Mouse (Mus musculus): ENCODE results near the gene Nup85.
A peak's percentile ranks its signal among the peaks of the same experiment; 100 is the strongest.
"Not testable (repeated sequence)": the region's sequence is repeated elsewhere in the genome, so short reads cannot be mapped to it uniquely, and the experiment has no call there.

Nup85 gene

DNA sequence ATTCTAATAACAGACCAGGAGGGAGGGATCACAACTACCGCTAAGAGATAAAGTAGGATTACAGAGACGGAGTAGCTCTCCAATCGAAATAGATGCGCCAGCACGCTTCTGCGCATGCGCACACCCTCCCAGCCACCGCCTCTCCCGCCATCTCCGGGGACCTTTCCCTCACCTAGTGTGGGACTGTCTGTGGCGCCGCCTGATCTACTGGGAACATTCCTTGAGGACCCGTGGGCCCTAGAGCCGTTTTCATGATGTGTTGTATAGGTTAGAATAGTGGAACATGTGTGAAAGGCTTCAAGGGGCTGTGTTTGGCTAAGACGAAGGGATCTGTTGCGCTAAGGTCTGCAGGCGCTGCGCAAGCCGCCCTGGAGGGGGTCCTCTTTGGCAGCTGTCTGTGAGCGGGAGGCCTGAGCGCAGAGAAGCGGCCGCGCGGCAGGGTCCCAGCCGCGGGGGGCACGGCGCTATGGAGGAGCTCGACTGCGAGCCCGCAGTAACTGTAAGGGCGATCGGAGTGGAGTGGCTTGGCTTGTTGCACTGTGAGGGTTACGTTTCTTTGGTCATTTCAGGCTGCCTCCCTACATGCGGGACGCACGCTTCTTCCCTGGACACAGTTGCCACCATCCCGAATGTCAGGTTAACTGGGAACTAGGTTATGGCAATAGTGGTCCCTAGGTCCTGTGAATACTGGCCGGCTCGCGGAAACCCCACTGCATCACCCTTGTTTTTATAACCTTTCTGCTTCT lies at the start of gene Nup85:
TSS of gene Nup85 (plus strand) at position 371 of the 746 bp plus-strand sequence.
- peak; percentile 97 to 98 for DNase-seq (ENCODE audit: low spot score in 2 of 2)

- DNase-seq (ENCODE audit: low spot score in 2 of 2), result no peak
Observed at GRCm38 (mm10) chr11:115515021-115515420, 49.2 kb upstream of the Nup85 start.

DNA sequence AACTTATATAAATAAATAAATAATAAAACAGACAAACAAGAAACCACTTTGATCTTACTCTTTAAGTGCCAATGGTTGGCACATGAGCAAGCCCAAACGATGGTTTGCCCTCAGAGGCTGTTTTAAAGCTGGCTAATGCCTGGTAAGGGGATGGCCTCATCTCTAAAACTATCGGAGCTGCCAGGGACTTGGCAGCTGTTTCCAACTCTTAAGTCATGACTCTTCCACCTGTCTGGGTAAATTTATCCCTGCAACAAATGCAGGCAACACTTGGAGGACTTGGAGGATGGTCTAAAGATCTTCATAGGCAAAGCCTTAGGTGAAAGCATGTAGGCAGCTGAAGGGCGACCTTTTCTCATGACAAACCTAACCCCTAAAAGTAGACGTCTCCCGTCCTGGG lies 47.3 kb upstream of the Nup85 start:
- DNase-seq (ENCODE audit: low spot score in 2 of 2), result no peak

- no peak for DNase-seq (ENCODE audit: low spot score in 2 of 2)
Observed at GRCm38 (mm10) chr11:115518693-115519092, 45.5 kb upstream of the Nup85 start.

GRCm38 (mm10) chr11:115519581-115519980 lies 44.7 kb upstream of the Nup85 start:
- no peak for DNase-seq (ENCODE audit: low spot score in 2 of 2)

DNA sequence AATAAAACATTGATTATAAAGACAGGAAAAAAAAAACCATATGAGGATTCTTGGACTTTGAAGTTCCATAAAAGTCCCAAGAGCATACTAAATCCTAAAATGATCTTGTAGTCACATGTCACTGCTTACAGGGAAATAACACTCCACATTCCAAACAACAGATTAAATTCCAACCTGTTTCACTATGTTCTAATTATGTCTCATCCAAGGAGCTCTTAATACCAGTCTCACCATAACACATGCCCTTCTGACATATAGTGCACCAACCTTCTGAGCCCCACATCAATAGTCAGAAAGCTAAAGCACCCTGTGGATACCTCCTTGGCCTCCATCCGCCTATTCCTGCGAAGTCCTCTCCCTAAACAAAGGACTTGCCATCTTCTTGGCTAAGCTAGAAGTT lies 44.0 kb upstream of the Nup85 start:
- DNase-seq (ENCODE audit: low spot score in 2 of 2), result no peak

GRCm38 (mm10) chr11:115521080-115521479 lies 43.2 kb upstream of the Nup85 start:
- no peak for DNase-seq (ENCODE audit: low spot score in 2 of 2)

GRCm38 (mm10) chr11:115522238-115522637 lies 42.0 kb upstream of the Nup85 start:
- no peak for DNase-seq (ENCODE audit: low spot score in 2 of 2)

DNA sequence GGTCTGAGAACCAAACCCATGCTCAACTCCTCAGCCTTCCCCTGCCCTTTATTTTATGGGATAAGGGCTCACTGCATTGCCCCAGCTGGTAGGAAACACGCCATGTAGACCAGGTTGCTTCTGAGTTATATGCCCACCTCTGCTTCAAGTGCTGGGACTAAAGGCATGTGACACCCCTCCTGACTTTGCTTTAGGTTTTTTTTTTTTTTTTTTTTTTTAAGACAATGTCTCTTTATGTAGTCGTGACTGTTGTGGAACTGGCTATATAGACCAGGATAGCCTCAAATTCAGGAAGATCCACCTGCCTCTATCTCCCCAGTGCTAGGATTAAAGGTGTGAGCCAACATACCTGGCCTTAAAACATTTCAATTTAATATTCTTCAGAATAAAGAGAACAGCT lies 41.5 kb upstream of the Nup85 start:
- DNase-seq (ENCODE audit: low spot score in 2 of 2), result no peak

DNA sequence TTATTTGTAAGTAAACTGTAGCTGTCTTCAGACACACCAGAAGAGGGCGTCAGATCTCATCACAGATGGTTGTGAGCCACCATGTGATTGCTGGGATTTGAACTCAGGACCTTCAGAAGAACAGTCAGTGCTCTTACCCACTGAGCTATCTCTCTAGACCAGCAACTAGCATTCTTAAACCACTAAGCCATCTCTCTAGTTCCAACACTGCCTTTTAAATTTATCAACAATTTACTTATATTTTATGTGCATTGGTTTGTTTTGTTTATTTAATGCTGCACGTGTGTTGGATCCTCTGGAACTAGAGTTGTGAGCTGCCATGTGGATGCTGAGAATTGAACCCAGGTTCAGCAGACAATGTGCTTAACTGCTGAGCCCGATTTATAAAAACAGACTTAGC lies 37.8 kb upstream of the Nup85 start:
- DNase-seq (ENCODE audit: low spot score in 2 of 2), result not testable (repeated sequence)

DNA sequence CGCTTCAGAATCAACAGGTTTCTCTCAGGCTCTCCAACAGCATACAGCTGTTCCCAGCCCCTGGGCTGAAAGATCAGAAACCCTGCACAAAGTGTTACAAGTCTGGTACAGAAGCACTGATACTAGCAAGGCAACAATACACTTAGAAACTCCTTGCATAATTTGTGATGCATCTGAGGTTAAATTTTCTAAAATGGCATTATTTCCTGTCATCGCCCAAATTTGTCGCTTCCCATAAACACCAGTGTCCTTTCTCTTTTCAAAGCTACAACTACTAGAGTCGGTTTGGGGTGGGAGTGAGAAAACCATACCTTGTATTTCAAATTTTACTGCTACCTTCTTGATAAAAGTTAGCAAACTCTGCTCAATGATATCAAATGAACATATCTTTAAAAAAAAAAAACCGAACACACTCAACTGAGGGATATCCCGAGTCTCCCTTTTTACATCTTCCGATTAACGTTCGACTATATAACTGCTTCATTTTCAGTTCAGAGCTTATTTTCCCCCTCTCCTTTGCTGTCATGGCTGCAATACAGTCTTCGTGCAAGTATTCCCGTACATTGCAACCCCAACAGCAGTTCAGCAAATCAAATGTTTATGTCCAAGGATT lies 29.4 kb upstream of the Nup85 start:
- DNase-seq (ENCODE audit: low spot score in 2 of 2), result no peak

DNA sequence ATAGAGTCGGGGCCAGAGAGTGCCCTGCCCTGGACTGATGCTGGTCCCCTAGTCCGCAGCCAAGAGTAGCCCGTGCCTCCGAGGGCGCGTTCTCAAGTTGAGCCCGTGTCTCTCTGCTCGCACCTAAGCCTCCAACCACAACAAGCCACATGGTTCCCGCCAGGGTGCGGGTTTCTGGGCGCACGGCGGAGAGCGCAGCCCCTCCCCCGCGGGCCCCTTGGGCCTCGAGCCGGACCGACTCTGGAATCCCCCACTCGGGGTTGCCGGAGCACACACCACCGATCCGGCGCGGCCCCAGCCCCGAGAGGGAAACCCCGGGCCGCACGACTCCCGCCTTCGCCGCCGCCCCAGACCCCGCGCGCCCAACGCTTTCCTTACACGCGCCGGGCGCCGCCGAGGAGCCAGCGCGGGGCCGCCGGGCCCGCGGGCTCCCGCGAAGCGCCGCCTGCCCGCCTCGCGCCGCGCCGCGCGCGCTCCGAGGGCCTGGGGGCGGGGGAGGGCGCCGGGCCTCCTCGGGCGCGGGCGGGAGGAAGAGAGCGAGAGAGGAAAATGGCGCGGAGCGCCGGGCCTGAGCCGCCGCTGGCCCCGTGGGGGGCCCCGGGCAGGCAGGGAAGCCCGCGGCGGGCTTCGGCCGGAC lies 28.7 kb upstream of the Nup85 start:
- DNase-seq (ENCODE audit: low spot score in 2 of 2), result peak; percentile 75 to 76

- peak; percentile 97 to 98 for DNase-seq (ENCODE audit: low spot score in 2 of 2)
Observed at GRCm38 (mm10) chr11:115536038-115536681, 28.1 kb upstream of the Nup85 start, which contains the start of gene Sumo2. TSS of gene Sumo2 (minus strand) at chr11:115536276.

DNA sequence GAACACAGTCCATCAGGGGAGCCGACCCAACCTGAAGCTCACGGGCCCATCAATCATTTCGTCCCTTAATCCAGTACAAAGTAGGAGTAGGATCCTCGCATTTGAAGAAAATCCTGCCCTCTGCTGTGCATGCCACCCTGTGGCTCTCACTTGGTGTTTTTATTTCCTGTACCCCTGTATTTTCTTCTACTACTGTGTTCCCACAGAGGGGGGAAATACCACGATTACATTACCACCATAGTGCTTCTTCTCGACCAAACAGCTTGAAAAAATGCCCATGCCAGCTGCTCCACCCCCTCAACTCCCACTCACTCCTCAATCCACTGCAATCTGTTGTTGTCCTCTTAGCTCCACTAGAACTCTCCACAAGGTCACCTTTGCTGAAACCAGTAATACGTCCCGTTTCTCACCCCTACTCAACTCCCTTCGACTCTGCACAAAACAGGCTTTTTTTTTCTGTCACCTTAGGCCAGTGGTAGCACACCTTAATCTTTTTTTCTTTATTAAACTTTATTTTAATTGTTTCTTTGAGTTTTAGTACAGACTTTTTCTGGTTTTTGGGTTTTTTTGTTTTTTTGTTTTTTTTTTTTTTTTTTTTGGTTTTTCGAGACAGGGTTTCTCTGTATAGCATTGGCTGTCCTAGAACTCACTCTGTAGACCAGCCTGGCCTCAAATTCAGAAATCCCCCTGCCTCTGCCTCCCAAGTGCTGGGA lies 27.2 kb upstream of the Nup85 start:
- DNase-seq (ENCODE audit: low spot score in 2 of 2), result peak; percentile 52 to 71

- no peak for DNase-seq (ENCODE audit: low spot score in 2 of 2)
Observed at GRCm38 (mm10) chr11:115538045-115538444, 26.2 kb upstream of the Nup85 start.

GRCm38 (mm10) chr11:115543571-115543970 lies 20.7 kb upstream of the Nup85 start:
- no peak for DNase-seq (ENCODE audit: low spot score in 2 of 2)

GRCm38 (mm10) chr11:115552783-115553182 lies 11.5 kb upstream of the Nup85 start:
- DNase-seq (ENCODE audit: low spot score in 2 of 2), result no peak

DNA sequence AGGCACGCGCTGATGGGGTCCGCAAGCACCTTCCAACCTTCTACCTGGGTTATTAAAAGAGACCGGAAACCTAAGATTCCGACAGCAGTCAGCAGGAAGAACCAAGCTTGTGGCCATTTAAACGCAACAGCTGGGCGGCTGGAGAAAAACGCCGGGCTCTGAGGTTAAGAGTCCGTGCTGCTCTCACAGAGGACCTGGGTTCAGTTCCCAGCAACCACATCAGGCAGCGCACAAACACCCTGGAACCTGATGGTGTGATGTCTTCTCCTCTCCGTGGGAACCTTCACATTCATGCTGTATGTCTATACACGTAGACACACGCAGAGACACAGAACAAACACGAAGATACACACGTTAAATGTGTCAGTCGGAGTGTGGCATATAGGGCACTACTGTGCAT lies 8.5 kb upstream of the Nup85 start:
- DNase-seq (ENCODE audit: low spot score in 2 of 2), result no peak

DNA sequence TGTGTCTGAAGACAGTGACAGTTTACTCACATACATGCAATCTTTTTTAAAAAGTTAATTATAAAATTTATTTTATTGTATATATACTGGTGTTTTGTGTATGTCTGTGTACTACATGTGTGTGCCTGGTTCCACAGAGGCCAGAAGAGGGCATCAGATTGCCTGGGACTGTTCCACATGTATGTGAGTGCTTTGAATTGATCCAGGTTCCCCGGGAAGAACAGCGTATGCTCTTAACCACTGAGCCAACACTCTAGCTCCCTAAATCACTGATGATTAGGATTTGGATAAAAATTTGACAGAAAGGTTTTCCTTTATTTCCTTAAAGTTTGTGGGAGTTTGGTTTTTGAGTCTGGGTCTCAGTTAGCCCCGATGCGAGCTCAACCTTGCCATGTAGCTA lies 828 bp upstream of the Nup85 start:
- DNase-seq (ENCODE audit: low spot score in 2 of 2), result no peak

DNA sequence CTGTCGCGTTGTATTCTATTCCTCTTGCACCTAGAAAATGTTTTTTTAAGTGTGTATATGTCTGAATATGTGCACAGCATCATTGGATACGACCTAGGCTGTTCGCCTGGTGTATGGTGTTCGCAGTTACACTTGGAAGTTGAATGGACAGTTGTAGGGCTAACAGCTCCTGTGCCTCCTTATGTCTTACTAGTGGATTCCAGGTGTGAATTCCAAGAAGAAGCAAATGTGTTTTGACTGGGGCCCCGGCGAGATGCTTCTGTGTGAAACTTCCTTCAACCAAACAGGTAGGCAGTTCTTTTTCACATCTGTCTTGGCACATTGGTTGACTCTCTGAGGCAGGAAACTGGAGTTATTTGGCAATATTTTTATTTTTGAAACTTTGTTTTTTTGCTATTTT lies 727 bp downstream of the Nup85 start:
- DNase-seq (ENCODE audit: low spot score in 2 of 2), result no peak

GRCm38 (mm10) chr11:115579080-115579479 lies 14.8 kb downstream of the Nup85 start:
- no peak for DNase-seq (ENCODE audit: low spot score in 2 of 2)
